Mouse (Mus musculus) testis, adult 2 months (tissue): ENCODE data around the gene Smg6. TPM values are rescaled to one million over a fixed set of nuclear protein-coding genes. Genes with fewer than 3 reads are reported as not detected.

ENCODE experiments used
- H3K27ac ChIP-seq: fragments of 200-500 bp; 2 replicates; pipeline ENCODE4 v1.5.1; 2012; ENCODE audit warnings: low read depth, low read length; ENCODE audit not compliant: control insufficient read depth, insufficient read depth
- H3K27me3 ChIP-seq: fragments of 200-500 bp; 2 replicates; pipeline ENCODE4 v1.6.1; 2012; ENCODE audit warnings: mild to moderate bottlenecking, low read length, moderate library complexity; ENCODE audit not compliant: control insufficient read depth, insufficient read depth
- H3K36me3 ChIP-seq: fragments of 200-500 bp; 2 replicates; pipeline ENCODE4 v1.6.1; 2012; ENCODE audit warnings: mild to moderate bottlenecking, low read length; ENCODE audit not compliant: control insufficient read depth, insufficient read depth
- H3K4me1 ChIP-seq: fragments of 200-500 bp; 2 replicates; pipeline ENCODE4 v1.6.1; 2012; ENCODE audit warnings: low read length; ENCODE audit not compliant: control insufficient read depth, insufficient read depth
- H3K4me3 ChIP-seq: fragments of 200-500 bp; 2 replicates; pipeline ENCODE4 v1.5.1; 2012; ENCODE audit warnings: low read depth, mild to moderate bottlenecking, low read length, moderate library complexity, mixed read lengths; ENCODE audit not compliant: control insufficient read depth
- CTCF ChIP-seq: fragments of 200-500 bp; IDR thresholded peaks from 2 replicates; pipeline ENCODE4 v1.5.1; 2012; ENCODE audit warnings: low read depth, mild to moderate bottlenecking, inconsistent platforms, low read length, moderate library complexity; ENCODE audit not compliant: control insufficient read depth, insufficient read depth, insufficient replicate concordance
- POLR2A ChIP-seq: fragments of 200-500 bp; IDR thresholded peaks from 2 replicates; pipeline ENCODE4 v1.6.1; 2012; ENCODE audit warnings: low read depth, mild to moderate bottlenecking, inconsistent platforms, low read length, moderate library complexity; ENCODE audit not compliant: control insufficient read depth
- polyA plus RNA-seq: library from polyadenylated mRNA; depleted of rRNA; stranded (reverse); fragments of >200 nt; gene quantifications from 2 replicates; pipeline ENCODE4 v1.2.3, GENCODE M21; 2012

Smg6 gene
- polyA plus RNA-seq, 1 experiment: 76.8 TPM

- Histone ChIP-seq H3K4me3 (peak overlapping the region; percentile 95), H3K27me3 (no peaks in the 10 kb centered on the region), H3K27ac (peak overlapping the region; percentile 9; the same call in 1 of the 2 replicates), H3K4me1 (peaks cover 15% of the 10 kb centered on the region), H3K36me3 (no peaks in the 10 kb centered on the region)
- TF ChIP-seq CTCF (no peak), POLR2A (no peak)
Measured at GRCm38 (mm10) chr11:75189713-75190370, 264.2 kb downstream of the Smg6 start.

- H3K27ac ChIP-seq: peak overlapping the region; percentile 9; the same call in 1 of the 2 replicates
Measured at GRCm38 (mm10) chr11:75190371-75190724, 264.7 kb downstream of the Smg6 start.

DNA sequence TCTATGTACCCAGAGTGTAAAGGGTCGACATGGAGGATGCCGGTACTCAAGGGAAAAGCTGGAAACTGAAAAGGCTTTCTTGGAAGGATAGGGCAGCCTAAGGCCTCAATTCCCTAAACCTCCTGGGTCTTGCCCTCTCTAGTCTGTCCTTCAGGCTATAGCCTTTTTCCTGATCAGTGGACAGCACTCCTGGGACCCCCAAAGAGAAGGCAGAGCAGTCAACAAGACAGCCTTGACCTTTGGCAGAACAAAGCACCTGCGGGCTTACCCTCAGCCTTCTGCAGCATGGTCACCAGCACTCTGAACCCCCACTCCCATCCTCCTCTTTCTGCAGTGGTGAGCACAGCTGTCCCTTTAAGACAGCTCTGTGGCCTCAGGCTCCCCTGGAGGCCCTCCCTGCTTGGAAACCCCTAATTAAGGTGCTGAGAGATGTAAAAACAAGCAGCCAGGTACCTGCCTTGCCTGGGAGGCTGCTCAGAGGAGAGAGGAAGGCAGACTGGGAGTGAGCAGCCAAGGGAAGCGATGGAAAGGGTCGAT lies 265.4 kb downstream of the Smg6 start, which contains the start of gene Dph1:
TSS of gene Dph1 (minus strand) at position 337 of the 537 bp plus-strand sequence.
- Histone ChIP-seq H3K4me3 (peak within 1 kb of the TSS; percentile 95), H3K27ac (peak within 1 kb of the TSS; percentile 9; the same call in 1 of the 2 replicates), H3K36me3 (no peaks in the 10 kb centered on the region), H3K27me3 (no peaks in the 10 kb centered on the region), H3K4me1 (peaks cover 15% of the 10 kb centered on the region)
- no peak for TF ChIP-seq POLR2A
- no peak for TF ChIP-seq CTCF

More at GRCm38 (mm10) chr11:75190371-75190724, 264.7 kb downstream of the Smg6 start:
- peak overlapping the region; percentile 95 for H3K4me3 ChIP-seq
- no peaks in the 10 kb centered on the region for H3K36me3 ChIP-seq
- no peaks in the 10 kb centered on the region for H3K27me3 ChIP-seq
- H3K4me1 ChIP-seq: peaks cover 15% of the 10 kb centered on the region
- TF ChIP-seq CTCF (no peak), POLR2A (peak; percentile 68; the same call in 1 of the 2 replicates)

- no peak overlapping the region for H3K27ac ChIP-seq
- TF ChIP-seq POLR2A (no peak), CTCF (no peak)
- no peaks in the 10 kb centered on the region for H3K36me3 ChIP-seq
- H3K4me1 ChIP-seq: peaks cover 15% of the 10 kb centered on the region
- H3K27me3 ChIP-seq: no peaks in the 10 kb centered on the region
- H3K4me3 ChIP-seq: peak overlapping the region; percentile 64
Measured at GRCm38 (mm10) chr11:75191841-75192240, 266.2 kb downstream of the Smg6 start.

- Histone ChIP-seq H3K36me3 (no peaks in the 10 kb centered on the region), H3K27ac (no peak overlapping the region), H3K4me1 (peaks cover 15% of the 10 kb centered on the region), H3K27me3 (no peaks in the 10 kb centered on the region), H3K4me3 (peak overlapping the region; percentile 64)
- TF ChIP-seq CTCF (peak; percentile 60; the same call in 1 of the 2 replicates), POLR2A (no peak; the same call in 1 of the 2 replicates)
Measured at GRCm38 (mm10) chr11:75192336-75193214, 267.0 kb downstream of the Smg6 start.

- TF ChIP-seq CTCF (no peak), POLR2A (no peak)
- peaks cover 15% of the 10 kb centered on the region for H3K4me1 ChIP-seq
- peak within 1 kb of the TSS; percentile 59 for H3K27ac ChIP-seq
- no peaks in the 10 kb centered on the region for H3K27me3 ChIP-seq
- H3K36me3 ChIP-seq: no peaks in the 10 kb centered on the region
- H3K4me3 ChIP-seq: peak within 1 kb of the TSS; percentile 84
Measured at GRCm38 (mm10) chr11:75193256-75194071, 267.8 kb downstream of the Smg6 start, which contains the start of gene Rtn4rl1. TSS of gene Rtn4rl1 (plus strand) at chr11:75193783.
